Mouse (Mus musculus) c-Kit-positive CD71-positive TER-119-negative erythroid progenitor cells, embryonic 14.5 days (primary cell): ENCODE data around the gene Olfr1180.
"Not testable (repeated sequence)": the region's sequence is repeated elsewhere in the genome, so short reads cannot be mapped to it uniquely, and the experiment has no call there.

Experiments used
- DNase-seq: peaks from one replicate; pipeline ENCODE4 v3.0.0-alpha.2; 2013; ENCODE audit warnings: low read depth

Olfr1180 gene

DNA sequence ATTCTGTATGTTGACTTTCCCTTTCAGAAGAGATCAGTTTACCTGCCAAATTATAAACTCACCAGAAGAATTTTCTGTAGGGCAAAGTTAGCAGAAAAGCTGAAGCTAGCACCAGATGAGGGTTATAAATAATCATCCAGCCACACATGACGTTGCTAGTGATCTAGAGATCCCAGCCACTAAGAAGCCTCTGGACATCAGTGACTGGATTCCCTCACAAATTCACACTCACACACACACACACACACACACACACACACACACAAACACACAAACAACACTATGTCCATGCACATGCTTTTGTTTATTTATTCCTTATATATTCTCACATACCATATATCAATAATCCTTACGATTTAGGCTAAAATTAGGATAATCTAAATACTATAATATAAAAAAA lies at the start of gene Olfr1180:
Gene Olfr1180, minus strand, starts transcription at position 101 of the 400 bp plus-strand sequence.
- DNase-seq = no peak

- DNase-seq = not testable (repeated sequence)
These were observed 35.6 kb upstream of the Olfr1180 start, which contains the start of gene Olfr1183 for GRCm38 (mm10) chr2:88454567-88454966. Gene Olfr1183 (plus strand): TSS chr2:88454867.

- DNase-seq = no peak
These were observed 30.1 kb upstream of the Olfr1180 start, which contains the start of gene Gm13757 for GRCm38 (mm10) chr2:88449031-88449430. Gene Gm13757 (minus strand): TSS chr2:88449131.

DNA sequence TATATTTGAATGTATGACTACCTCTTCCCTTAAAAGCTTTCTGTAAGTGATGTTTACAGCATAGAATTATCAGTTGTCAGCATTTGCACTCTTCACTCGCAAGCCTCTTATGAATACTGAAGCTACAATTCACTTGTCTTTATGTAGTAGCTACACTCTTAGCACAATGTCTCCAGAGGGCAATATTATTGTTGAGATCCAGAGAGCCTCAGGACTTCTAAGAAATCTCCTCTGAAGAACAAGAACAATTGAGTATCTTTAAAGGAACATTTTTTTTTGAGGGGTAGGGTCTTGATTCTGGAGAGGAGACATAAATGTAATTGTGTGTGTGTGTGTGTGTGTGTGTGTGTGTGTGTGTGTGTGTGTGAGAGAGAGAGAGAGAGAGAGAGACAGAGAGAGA lies 7.1 kb upstream of the Olfr1180 start, which contains the start of gene Olfr1181:
Gene Olfr1181, minus strand, starts transcription at position 101 of the 400 bp plus-strand sequence.
- no peak for DNase-seq

- DNase-seq = no peak
These were observed 12.6 kb downstream of the Olfr1180 start, which contains the start of gene Olfr1179 for GRCm38 (mm10) chr2:88406353-88406752. Gene Olfr1179 (minus strand): TSS chr2:88406453.

DNA sequence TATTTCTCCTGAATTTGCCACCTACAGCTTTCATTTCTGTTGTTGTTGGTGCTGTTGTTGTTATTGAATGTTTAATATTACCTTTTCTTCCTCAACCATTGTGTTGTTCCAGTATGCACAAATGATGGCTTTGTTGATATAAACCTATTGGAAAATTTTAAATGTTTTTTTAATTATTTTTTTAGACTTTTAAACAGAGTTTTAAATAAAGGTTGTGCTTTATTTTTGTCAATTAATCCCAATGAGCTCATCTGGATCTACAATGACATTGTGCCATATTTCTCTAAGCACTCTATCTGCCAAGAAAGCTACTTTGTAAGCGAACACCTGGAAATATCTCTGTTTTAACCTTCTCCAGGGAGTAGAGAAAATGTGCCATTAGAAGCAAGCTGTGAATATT lies 32.2 kb downstream of the Olfr1180 start, which contains the start of gene Olfr1178:
Gene Olfr1178, plus strand, starts transcription at position 301 of the 400 bp plus-strand sequence.
- no peak for DNase-seq
